Mouse (Mus musculus): ENCODE measurements around the gene Tgm2.

Gene Tgm2

DNA sequence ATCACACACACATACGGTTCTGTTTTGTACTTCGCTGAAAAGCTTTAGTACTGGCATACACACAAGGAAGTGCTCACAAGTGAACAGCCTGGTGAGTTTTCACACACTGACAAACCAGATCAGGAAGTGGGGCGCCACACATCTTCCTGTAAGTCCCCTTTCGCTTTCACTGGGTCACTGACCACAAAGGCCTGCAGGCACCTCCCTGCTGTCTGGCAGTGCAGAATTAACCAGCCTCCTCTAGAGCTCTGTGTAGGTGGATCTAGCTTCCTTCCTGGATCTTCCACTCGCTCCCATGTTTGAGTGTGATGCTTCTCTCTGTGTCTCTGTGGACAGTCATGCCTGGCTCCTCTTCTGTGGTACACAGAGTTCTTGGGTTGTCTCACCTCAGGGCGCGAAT is 20.4 kb upstream of the Tgm2 start:
- no peak for DNase-seq

GRCm38 (mm10) chr2:158165776-158166175 is 19.5 kb upstream of the Tgm2 start:
- DNase-seq, result no peak

DNA sequence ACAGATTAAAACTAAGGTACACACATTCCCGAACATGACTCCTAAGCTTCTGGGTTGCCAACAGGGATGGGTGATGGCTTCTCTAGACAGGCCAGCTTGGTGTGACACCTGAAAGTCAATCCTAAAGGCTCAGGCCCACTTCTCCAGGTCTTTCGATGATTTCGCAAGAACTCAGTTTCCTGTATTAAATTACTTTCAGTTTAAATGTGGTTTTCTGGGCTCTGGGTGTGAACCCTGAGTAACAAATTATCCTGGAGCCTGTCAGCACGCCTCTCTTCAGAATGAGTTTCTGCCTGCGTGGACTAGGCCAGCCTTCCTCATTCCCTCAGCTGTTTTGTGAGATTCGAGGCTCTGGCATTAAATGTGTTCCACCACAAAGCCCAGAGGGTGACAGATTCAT is 16.8 kb upstream of the Tgm2 start:
- no peak for DNase-seq

DNA sequence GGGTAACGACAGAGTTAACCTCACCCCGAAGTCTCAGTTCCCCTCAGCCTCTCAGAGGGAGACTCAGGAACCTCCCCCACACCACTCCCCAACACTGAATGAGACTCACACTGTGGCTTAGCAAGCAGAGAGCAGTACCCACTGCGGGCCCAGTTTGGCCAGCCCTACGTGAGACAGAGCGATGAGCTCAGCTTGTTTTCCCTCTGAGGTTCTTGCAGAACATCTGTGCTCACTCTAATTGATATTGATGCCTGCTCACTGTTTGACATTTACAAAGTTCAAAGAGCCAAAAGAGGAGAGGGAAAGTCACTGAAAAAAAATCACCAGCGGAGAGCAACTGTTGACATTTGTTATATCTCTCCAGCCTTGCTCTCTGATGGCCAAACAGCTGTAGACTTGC is 15.5 kb upstream of the Tgm2 start:
- DNase-seq, result no peak

DNA sequence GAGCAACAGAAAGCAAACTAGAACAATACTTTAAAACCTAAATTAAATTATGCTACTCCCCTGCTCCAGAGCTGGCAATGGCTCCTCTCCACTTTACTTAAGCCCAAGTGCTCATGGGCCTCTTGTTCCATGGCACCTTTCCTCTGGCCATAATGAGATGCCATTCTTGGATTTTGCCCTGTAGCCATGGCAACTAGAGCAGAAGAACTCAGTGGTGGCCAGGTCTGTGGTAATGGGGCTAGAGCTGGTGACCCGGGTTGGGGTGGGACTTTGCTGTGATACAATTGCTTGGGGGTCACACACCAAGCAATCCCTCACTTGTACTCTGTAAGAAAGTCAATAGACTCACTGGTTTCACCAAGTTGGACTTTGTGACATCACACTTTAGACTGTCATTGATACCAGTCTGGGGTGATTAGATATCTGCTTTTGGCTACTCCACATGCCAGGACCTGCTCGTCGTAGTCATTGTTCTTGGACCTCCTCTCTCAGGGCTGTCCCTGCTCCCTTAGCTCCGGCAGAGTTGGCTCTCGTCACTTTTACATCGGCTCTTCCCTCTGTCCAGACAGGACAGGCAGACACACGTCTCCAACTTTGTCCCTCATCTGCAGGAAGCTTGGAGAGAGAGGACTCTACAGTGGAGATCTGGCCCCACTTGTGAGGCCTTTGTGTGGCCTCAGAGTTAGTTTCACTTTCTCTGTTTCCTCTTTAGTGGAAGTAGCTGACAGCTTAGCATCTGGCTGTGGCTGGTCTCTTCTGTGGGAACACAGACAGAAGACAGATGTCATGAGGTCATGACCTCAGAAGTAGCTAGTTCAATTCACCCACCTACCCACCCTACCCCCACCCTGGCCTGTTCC is 13.4 kb upstream of the Tgm2 start:
- DNase-seq, result no peak

GRCm38 (mm10) chr2:158157654-158158053 is 11.4 kb upstream of the Tgm2 start:
- DNase-seq, result no peak

DNA sequence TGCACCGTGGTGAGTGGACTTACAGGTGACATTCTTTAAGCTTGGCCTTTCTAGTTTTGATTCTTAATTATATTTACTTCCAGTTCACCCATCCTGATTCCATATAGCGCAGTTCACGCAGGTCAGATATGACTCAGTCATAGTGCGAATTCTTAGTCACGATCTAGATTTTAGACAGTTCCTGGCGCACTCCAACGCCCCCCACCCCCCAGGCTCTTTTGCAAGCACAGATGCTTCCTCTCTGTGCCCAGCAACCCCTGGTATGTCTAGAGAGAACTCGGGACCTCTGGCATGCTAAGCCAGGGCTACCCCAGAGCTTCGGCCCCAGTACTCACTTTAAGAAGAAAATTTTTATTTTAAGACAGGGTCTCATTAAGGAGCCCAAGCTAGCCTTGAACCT is 10.3 kb upstream of the Tgm2 start:
- DNase-seq, result no peak

- DNase-seq, result no peak
Measured at GRCm38 (mm10) chr2:158155615-158156014, 9.4 kb upstream of the Tgm2 start.

DNA sequence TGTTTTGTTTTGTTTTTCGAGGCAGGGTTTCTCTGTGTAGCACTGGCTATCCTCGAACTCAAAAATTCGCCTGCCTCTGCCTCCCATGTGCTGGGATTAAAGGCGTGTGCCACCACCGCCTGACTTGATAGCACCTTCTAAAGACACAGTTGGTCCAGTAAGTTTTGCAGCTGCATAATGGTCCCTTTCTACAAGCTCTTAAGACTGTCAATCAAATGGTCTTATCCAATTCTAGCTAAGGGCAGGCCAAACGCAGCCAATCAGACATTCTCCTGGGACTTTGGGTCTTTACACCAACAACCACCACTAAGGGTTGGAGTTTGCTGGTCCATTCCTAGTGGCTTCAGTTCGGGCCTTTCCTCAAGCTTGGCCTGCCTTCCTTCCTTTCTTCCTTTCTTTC is 8.9 kb upstream of the Tgm2 start:
- DNase-seq, result no peak

DNA sequence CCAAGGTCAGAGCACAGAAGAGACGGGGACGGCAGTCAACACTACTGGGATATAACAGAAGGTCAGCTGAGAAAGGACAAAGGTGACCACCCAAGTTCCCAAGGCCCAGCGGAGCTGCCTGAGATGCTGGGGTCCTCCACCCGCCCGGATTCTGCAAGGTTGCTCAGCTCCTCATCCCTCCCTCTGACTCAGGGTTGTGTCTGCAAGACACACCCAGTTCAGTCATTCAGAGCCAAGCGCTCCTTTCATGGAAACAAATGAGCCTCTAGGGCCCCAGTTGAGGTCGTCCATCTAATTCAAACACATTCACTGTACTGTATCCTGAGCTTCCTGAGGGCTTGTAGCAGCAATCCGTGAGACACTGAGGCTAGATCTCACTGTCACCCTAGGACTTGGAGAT is 8.4 kb upstream of the Tgm2 start:
- no peak for DNase-seq

DNA sequence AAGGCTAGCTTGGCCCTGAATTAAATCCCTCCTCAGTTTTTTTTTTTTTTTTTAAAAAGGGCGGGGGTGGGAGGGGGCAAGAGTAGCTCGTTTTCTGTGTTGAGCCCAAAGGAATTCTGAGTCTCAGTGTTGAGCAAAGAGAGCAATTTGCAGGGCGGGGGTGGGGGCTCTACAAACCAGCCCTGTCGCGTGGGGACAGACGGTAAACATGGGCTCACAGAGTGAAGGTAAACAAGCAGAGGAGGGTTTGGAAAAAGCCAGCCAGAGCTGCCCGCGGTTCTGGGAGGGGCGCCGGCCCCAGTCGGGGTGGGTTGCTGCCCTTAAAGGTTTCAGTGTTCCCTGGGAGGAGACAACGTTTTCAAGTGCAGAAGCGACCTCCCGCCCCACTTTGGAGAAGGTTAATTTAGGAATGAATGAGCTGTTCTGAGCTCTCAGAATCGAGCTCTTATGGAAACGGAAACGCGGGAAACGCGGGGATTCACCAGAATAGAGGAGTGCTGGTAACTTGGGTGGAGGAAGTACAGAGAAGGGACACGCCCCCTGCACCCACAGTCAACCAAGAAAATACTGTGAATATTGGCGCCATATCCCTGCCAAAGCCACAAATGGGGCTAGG is 7.6 kb upstream of the Tgm2 start:
- no peak for DNase-seq

DNA sequence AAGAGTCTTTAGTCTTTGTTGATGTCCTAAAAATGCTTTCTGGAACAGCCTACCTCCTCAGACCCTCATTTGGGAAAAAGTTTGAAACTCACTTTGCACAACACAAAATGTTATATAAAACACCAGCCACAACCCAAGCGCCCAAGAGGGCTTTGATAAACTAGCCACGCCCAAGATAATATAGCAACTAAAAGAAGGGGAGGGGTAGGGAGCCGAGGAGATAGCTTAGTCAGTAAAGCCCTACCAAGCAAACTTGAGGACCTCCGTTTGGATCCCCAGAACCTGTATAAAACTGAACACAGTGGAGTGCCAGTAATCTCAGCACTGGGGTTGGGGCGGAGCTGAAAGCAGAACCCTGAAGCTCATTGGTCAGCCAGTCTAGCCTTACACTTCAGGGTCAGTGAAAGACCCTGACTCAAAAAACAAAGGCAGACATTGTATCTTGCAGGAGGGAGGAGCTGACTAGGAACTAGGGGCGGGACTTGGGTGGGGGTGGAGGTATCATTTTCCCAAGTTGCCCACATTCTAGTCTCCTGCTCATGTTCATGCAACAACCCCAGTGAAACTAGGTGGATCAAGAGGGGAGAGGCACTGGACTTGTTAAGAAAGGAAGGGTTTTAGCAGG is 6.6 kb upstream of the Tgm2 start:
- DNase-seq, result no peak

GRCm38 (mm10) chr2:158151077-158151476 is 4.8 kb upstream of the Tgm2 start:
- no peak for DNase-seq

DNA sequence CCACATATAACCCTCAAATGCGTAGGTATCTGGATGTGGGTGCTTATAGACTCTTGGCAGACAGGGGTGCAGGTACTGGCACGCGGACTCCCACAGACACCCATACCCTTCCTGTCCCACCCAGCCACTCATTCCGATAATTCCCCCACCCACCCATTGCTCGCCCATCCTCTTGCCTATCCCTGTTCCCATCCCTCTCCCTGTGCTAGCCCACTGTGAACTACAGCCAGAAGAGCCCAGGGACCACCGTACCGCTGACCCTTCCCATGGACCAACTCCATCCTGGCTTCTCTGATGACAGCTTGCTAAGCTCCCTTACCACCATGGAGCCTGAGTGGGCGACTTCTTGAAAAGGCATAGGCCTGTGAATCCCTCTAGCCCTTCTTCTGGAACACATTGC is 735 bp upstream of the Tgm2 start:
- no peak for DNase-seq

GRCm38 (mm10) chr2:158145528-158146065 is 639 bp downstream of the Tgm2 start:
- DNase-seq, result no peak

GRCm38 (mm10) chr2:158144750-158145527 is 1.3 kb downstream of the Tgm2 start:
- no peak for DNase-seq

- no peak for DNase-seq
Measured at GRCm38 (mm10) chr2:158144263-158144662, 2.0 kb downstream of the Tgm2 start.

DNA sequence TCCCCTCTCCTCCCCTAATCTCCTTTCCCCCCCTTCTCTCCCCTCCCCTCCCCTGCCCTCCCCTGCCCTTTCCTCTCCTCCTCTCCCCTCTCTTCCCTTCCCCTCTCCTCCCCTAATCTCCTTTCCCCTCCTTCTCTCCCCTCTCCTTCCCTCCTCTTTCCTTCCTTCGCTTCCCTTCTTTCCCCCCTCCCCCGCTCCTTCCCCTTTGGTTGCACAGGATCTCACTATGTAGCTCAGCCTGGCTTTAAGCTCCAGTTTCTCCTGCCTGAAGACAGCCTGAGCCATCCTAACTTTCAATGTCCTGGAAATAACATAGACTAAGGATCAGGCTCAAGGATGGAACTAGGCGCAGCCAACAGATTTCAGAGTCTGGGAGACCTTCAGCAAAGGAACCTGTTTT is 2.4 kb downstream of the Tgm2 start:
- DNase-seq, result no peak

DNA sequence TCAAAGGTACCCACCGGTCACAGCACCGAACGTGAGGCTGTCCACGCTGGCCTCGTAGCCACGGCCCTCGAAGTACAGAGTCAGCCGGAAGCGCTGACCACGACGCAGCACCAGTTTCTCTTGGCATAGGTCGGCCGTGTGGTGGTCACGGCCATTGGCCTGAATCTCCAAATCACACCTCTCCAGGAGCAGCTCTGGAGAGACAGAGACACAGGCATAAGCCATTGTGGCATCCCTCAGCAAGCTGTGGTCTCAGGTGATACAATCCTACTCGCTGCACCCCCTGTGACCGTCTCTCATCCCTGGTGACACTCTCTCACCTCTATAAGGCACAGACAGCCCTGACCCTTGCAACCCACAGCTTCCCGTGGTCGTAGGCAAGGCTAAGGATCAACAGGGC is 3.3 kb downstream of the Tgm2 start:
- DNase-seq, result no peak

GRCm38 (mm10) chr2:158141690-158142440 is 4.4 kb downstream of the Tgm2 start:
- no peak for DNase-seq

DNA sequence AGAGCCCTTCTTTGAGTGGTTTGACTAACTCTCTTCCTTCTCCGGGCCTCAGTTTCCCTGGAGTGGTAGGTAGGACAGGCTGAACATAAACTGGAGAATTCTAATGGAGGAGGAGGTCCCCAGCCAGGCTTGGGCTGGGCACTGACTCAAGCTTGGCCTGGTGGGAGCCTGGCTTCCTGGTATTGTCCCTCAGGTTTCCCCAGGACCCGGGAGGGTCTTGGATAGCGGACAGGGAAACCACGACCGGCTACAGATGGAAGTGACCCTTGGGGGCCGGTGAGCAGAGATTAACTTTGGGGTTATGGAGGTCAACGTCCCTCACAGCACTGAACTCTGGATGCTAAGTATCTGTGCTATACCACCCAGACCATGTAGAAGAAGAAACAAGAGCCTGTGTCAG is 5.0 kb downstream of the Tgm2 start:
- no peak for DNase-seq

DNA sequence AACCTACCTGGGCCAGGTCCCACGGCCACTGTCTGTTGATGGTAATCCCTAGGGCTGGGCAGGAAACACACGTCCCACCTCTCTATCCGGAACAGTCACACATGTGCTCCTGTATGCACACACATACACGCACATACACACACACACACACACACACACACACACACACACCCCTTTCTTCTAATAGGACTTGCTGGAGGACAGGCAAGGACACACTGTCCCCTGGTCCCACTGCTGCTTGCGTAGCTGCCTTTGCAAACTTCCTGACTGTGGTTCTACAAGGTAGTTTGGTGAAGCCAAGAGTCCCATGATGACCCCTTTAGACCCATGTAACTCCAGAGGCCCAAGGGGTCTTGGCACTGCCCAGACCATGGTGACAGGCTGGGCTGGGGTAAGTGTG is 5.6 kb downstream of the Tgm2 start:
- no peak for DNase-seq

Measured in cerebellum, adult 9-11 months (tissue).